Mouse (Mus musculus) heart, adult 11 months (tissue): Measurements from ENCODE around the gene Rec114.
A peak's percentile ranks its signal among the peaks of the same experiment; 100 is the strongest.

Experiments used
- DNase-seq: peaks from one replicate; pipeline ENCODE4 v3.0.0; 2022

The Rec114 gene

DNA sequence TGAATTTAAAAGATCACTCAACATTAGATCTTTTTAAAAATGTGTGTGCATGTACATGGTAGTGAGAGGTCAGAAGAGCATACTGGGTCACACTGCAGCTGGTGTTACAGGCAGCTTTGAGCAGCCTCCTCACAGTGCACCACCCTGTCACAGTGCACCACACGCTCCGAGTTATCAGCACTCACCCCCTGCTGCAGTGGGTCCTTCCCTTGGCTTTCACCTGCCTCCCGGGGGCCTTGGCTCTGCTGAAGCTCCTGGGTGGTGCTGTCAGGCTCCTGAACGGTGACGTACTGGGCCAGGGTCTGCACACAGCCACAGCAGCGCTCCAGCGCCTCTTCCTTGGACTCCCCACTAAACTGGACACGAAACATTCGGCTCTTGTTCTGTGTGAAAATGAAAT is 83.8 kb downstream of the Rec114 start:
- DNase-seq = peak; percentile 82

GRCm38 (mm10) chr9:58659331-58659730 is 84.4 kb downstream of the Rec114 start:
- peak; percentile 64 for DNase-seq

DNA sequence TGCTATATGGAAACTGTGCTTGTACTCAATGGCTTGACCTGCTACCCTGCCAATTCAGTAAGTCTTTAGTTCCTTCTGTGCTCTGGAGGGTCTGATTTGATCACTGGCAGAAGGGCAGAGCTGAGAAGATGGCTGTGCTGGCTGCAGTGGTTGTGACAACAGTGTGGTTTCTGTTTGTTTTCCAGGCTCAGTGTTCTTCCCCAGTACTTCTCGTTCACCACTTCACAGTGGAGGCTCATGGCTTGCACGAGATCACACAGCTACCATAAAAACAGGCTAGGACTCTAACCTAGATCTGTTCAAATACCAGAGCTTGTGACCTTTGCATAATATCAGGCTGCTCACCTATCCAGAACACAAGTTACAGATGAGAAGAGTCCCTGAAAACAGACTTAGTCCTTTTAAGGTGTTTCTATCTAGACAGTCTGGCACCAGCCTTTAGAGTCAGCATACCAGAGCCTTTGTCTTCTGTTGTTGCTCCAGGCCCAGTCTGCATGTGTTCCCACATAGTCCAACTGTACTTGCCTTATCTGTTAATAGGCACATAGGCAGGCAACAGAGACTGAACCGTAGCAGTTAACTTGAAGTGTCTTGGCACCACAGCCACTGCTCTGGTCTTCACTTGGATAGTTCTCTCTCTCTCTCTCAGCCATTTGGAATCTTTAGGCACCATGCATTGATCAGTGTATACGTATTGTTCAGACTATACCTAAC is 85.0 kb downstream of the Rec114 start:
- DNase-seq = peak; percentile 68

- DNase-seq = peak; percentile 69
These were observed 85.8 kb downstream of the Rec114 start for GRCm38 (mm10) chr9:58657735-58658512.

GRCm38 (mm10) chr9:58656824-58657223 is 86.9 kb downstream of the Rec114 start:
- peak; percentile 81 for DNase-seq

DNA sequence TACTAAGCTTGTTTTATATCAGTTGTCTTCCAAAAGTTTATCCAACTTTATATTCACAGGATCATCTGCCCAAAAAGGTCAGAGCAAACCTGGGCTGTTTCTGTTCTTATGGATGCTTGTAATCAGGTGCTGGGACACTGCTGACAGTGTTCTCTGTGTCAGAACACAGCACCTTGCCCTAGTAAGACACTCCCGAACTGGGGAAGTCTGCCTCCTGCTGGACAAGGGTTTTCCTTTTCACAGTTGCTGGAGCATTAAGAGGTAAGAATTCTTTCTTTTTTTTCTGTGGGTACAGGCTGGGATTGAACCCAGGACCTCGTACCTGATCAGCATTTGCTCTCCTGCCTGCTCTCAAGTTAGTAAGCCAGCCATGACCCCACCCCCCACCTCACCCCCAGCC is 87.4 kb downstream of the Rec114 start:
- DNase-seq = peak; percentile 50

- peak; percentile 56 for DNase-seq
These were observed 89.3 kb downstream of the Rec114 start for GRCm38 (mm10) chr9:58654494-58654893.

DNA sequence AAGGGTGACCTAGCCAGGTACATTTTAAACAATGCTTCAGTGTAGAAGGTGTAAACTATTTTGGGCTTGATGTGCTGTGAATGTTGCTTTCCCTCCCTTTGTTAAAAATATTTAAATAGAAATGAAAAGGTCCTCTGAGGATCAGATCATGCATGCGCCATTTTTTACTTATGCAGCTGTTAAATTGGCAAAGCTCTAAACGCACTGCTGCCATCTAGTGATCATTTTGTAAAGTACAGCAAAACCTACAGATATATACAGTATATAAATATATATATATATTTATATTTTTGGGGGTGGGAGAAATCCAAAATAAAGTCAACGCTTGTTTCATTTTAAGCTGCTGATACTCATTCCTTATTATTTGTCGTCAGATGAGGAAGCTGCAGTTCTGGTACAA is 91.8 kb downstream of the Rec114 start:
- DNase-seq = no peak

GRCm38 (mm10) chr9:58649265-58649626 is 94.5 kb downstream of the Rec114 start:
- DNase-seq = no peak

- peak; percentile 82 for DNase-seq
These were observed 95.1 kb downstream of the Rec114 start for GRCm38 (mm10) chr9:58648406-58649264.

DNA sequence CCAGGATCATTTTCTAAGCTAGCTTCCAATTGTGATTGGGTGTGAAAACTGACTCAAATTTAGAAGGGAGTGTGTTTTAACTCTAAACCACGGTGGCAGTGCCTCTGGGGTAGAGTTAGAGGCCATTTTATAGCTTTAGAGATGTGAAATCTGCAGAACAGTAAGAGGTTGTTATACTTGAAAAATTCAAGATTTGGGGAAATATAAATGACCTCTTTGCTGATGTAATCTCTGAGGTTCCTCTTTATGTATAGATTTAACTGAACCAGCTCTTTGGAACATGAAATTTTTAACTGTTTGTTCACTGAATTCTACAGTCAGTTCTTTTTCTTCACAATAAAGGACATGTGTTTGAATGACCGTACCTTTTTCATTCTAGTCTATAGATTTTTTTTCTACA is 113.3 kb downstream of the Rec114 start:
- DNase-seq = no peak

DNA sequence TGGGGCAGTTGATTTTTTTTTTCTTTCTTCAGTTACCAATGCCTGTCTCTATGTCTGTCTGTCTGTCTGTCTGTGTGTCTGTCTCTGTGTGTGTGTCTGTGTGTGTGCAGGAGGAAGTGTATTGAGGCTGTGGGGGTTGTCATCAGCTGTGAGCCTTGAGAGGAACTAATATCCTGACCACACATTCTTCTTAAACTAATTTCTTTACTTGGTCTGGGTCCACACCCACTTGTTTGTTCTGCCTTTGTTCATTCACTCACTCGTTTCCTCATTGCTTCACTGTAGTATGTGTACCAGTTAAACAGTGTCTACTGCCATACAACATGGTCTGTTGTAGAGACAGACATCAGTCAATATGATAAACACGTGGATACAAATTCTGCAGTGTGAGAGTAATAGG is 116.6 kb downstream of the Rec114 start:
- no peak for DNase-seq

- DNase-seq = no peak
These were observed 120.8 kb downstream of the Rec114 start for GRCm38 (mm10) chr9:58623009-58623408.

- no peak for DNase-seq
These were observed 128.5 kb downstream of the Rec114 start for GRCm38 (mm10) chr9:58615064-58615938.

DNA sequence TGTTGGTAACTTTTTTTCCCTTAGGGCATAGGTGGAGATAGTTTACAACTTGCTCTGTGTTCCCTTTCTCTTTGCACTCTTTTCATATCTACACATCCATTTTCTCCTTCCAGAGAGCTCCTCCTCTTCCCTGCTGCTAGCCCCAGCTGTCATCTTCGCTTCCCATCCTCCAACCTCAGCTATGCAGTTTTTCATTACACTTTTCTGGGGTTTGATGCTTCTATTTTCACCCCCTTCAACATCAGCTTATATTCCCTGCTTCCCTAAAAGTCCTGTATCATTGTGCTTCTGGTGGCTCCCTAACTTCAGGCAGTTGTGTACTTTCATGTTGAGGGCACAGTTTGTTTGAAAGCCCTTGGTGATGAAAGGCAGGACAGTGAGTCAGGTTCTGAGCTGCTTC is 130.0 kb downstream of the Rec114 start:
- peak; percentile 64 for DNase-seq
